Mouse (Mus musculus): ENCODE measurements around the gene Dnase1l3. TPM values are rescaled to one million over a fixed set of nuclear protein-coding genes. Genes with fewer than 3 reads are reported as not detected.
A peak's percentile ranks its signal among the peaks of the same experiment; 100 is the strongest.

The Dnase1l3 gene
- polyA plus RNA-seq, 1 experiment from 2014 or later = 0.04 TPM

DNA sequence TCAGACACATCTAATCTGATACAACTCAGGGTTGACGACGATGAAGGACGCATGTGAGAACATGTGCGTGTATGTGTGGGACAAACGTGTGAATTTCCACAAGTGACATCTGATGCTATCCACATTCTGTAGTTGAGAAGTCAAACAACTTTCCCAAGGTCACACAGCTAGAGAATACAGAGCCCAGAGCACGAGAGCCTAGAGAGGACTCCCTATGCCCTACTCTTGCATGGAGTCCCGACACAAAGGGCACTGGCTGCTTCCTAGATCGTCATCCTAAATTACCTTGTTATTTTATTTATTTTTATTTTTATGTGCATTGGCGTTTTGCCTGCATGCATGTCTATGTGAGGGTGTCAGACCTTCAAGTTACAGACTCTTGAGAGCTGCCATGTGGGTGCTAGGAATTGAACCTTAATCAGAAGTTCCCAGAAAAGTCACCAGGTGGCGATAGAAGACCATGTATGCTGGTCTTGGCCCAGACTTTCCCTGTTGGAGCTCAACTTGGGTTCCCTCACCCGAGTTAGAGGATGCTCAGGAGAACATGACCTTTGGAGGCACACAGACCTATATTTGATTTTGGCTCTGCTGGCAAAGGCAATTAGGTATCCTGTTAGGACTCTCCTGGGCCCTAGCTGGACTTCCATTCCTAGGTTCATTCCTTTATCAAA, 30.0 kb downstream of the Dnase1l3 start:
- peak; percentile 76 for ATAC-seq (ENCODE audit: low FRiP score, low read depth)
- H3K4me3 ChIP-seq = no peak overlapping the region
- no peak overlapping the region for H3K27ac ChIP-seq (replicated peaks)
- WGBS = 55% methylated on average over 11 of the region's 11 CpGs
- no peaks in the 10 kb centered on the region for H3K36me3 ChIP-seq
- H3K9ac ChIP-seq = no peak overlapping the region
- no peaks in the 10 kb centered on the region for H3K9me3 ChIP-seq
- H3K4me2 ChIP-seq = no peak overlapping the region
- no peaks in the 10 kb centered on the region; the same call in 1 of the 2 replicates for H3K4me1 ChIP-seq (replicated peaks)
- H3K27me3 ChIP-seq = no peaks in the 10 kb centered on the region

DNA sequence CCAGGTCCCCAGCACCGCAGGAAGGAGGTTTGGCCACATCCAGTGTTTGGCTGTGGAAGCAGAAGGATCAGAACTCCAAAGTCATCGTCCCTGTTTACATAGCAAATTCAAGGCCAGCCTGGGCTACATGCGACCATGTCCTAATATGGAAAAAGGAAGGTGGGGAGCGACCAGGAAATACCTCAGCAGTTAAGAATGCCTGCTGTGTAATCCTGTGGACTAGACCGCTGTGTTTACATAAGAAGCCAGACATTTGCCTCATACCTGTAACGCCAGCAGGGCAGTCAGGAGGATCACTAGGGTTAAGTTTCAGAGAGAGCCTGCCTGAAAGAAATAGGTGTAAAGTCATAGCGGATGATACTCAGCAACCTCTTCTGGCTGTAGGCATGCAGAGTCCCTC, 31.2 kb downstream of the Dnase1l3 start:
- Histone ChIP-seq H3K4me1 (replicated peaks) (no peaks in the 10 kb centered on the region; the same call in 1 of the 2 replicates), H3K9ac (no peak overlapping the region), H3K9me3 (no peaks in the 10 kb centered on the region), H3K36me3 (no peaks in the 10 kb centered on the region), H3K27ac (replicated peaks) (no peak overlapping the region), H3K27me3 (no peaks in the 10 kb centered on the region), H3K4me2 (no peak overlapping the region), H3K4me3 (no peak overlapping the region)
- WGBS = 68% methylated on average over 7 of the region's 7 CpGs
- ATAC-seq (ENCODE audit: low FRiP score, low read depth) = no peak

DNA sequence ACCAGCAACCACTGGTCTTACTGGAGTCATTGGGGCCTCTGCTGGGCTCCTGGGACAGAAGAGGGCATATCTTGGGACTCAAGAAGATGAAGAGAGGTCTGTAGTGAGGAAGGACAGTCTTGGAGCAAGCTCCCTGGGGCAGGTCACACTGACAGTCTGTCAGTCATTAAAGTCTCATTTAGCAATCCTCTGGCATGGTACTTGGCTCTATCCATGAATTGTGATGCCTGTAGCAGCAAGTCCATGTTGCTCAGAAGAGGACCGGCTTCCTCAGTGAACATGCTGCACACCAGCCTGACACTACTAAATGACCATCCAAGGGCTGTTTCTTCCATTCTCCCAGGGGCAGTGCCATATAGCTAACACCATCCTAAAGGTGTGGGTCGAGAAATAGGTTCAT, 31.7 kb downstream of the Dnase1l3 start:
- Histone ChIP-seq H3K4me2 (no peak overlapping the region), H3K4me3 (no peak overlapping the region), H3K36me3 (no peaks in the 10 kb centered on the region), H3K27ac (replicated peaks) (no peak overlapping the region), H3K9me3 (no peaks in the 10 kb centered on the region), H3K27me3 (no peaks in the 10 kb centered on the region), H3K9ac (no peak overlapping the region), H3K4me1 (replicated peaks) (no peaks in the 10 kb centered on the region; the same call in 1 of the 2 replicates)
- WGBS = 85% methylated on average over 2 of the region's 2 CpGs
- no peak for ATAC-seq (ENCODE audit: low FRiP score, low read depth)

DNA sequence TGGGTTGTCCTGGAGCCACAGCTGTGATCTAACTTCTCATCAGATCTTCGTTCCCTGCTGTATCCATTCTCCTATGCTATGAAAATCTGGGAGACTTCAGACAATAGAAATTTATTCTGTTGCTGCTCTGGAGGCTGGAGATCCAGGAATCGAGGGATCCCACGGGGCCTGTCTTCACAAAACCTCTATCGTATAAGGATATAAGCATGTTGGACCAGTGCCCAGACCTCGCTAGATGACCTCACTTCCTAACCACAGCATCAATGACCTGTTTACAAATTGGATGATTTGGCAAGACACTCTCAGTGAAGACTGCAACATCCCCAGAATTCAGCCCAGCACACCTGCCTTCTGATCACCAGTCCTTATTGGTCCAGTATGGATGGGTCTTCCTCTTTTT, 32.7 kb downstream of the Dnase1l3 start:
- no peaks in the 10 kb centered on the region for H3K9me3 ChIP-seq
- WGBS = 53% methylated on average over 5 of the region's 5 CpGs
- no peak overlapping the region for H3K27ac ChIP-seq (replicated peaks)
- no peak overlapping the region for H3K9ac ChIP-seq
- no peaks in the 10 kb centered on the region; the same call in 1 of the 2 replicates for H3K4me1 ChIP-seq (replicated peaks)
- H3K4me3 ChIP-seq = no peak overlapping the region
- H3K27me3 ChIP-seq = no peaks in the 10 kb centered on the region
- no peaks in the 10 kb centered on the region for H3K36me3 ChIP-seq
- H3K4me2 ChIP-seq = no peak overlapping the region
- ATAC-seq (ENCODE audit: low FRiP score, low read depth) = no peak

DNA sequence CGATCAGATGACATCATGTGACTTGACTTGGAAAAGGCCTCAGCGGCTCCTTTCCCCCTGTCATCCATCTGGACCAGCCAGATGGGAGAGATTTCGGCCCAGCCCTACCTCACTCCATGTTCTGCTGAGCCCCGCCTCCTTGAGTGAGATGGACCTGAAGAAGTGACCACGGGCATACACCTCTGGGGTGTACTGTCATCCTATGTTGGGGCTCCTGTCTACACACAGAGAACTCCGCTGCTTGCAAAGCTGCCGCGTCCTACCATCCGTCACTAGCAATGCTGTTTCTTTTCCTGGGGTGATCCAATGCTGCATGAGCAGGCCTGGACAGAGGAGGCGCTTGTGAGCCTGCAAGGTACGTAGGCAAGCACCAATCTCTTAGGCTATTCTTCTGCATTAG, 33.8 kb downstream of the Dnase1l3 start:
- H3K36me3 ChIP-seq = no peaks in the 10 kb centered on the region
- H3K4me1 ChIP-seq (replicated peaks) = no peaks in the 10 kb centered on the region; the same call in 1 of the 2 replicates
- WGBS = 51% methylated on average over 11 of the region's 11 CpGs
- H3K4me2 ChIP-seq = no peak overlapping the region
- H3K27me3 ChIP-seq = no peaks in the 10 kb centered on the region
- H3K4me3 ChIP-seq = no peak overlapping the region
- ATAC-seq (ENCODE audit: low FRiP score, low read depth) = peak; percentile 38; the same call in 1 of the 2 replicates
- no peak overlapping the region for H3K9ac ChIP-seq
- no peaks in the 10 kb centered on the region for H3K9me3 ChIP-seq
- no peak overlapping the region for H3K27ac ChIP-seq (replicated peaks)

DNA sequence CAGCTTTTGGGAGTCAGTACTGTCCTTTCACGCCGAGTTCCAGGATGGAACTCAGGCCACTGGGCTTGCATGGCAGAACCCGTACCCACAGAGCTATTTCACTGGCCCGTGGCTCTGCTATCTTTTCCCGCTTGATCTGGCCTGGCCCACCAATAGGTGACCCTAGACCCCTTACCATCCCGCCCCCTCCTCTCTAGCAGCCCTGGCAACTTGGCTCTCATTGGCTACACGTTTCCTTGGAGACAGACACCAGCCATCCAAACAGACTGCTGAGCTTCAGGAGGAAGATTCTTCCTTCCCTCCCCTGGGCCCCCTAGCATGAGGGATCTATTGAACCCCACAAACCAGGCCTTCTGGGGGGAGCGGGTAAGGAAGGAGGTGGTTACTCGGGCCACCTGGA, 37.3 kb downstream of the Dnase1l3 start, which contains the start of gene Gm45521:
TSS of gene Gm45521 (plus strand) at position 240 of the 400 bp plus-strand sequence.
- no peak within 1 kb of the TSS for H3K9ac ChIP-seq
- no peak for ATAC-seq (ENCODE audit: low FRiP score, low read depth)
- no peaks in the 10 kb centered on the region for H3K27me3 ChIP-seq
- no peaks in the 10 kb centered on the region for H3K9me3 ChIP-seq
- no peaks in the 10 kb centered on the region for H3K36me3 ChIP-seq
- WGBS = 44% methylated on average over 9 of the region's 9 CpGs
- H3K4me3 ChIP-seq = no peak within 1 kb of the TSS
- H3K4me2 ChIP-seq = no peak within 1 kb of the TSS
- H3K4me1 ChIP-seq (replicated peaks) = no peaks in the 10 kb centered on the region; the same call in 1 of the 2 replicates
- H3K27ac ChIP-seq (replicated peaks) = no peak within 1 kb of the TSS

DNA sequence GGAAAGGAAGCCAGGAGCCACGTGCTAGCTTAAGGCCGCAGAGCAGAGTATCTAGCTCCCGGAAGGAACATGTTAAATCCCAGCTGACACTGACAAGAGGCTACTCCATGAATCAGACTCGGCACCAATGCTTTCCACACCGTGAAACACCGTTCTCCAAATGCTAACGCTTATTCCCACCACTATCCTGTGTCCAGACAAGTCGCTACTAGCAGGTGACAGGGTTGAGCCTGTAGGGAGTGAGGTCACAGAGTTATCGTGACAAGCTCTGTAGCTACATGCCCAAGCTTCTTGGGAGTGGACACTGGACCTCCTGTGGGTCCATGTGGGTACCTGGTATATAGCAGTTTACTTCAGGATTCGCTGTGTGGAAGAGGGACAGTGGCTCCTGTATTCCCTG, 37.9 kb downstream of the Dnase1l3 start:
- no peak overlapping the region for H3K4me3 ChIP-seq
- no peak overlapping the region for H3K4me2 ChIP-seq
- peaks cover 5% of the 10 kb centered on the region; the same call in 1 of the 2 replicates for H3K36me3 ChIP-seq
- 86% methylated on average over 10 of the region's 10 CpGs for WGBS
- no peak for ATAC-seq (ENCODE audit: low FRiP score, low read depth)
- H3K9ac ChIP-seq = no peak overlapping the region
- no peaks in the 10 kb centered on the region; the same call in 1 of the 2 replicates for H3K4me1 ChIP-seq (replicated peaks)
- H3K9me3 ChIP-seq = no peaks in the 10 kb centered on the region
- H3K27ac ChIP-seq (replicated peaks) = no peak overlapping the region
- no peaks in the 10 kb centered on the region for H3K27me3 ChIP-seq

DNA sequence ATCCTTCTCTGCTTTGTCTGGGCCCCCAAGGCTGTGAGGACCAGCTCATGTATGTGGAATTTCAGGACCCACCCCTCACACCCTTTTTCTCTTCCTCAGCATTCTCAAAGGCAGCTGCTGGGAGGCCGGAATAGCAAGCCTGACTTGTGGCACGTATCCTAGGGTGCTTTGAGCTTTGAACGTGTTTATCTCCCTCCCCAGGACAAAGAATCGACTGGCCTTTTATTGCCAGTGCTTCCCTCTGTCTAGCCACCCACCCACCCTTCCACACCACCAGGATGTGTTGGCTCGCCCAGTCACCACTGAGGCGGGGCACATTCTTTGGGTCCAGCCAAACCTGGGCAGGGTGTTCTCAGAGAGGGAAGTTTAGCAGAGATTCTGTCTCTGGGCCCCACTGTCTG, 40.3 kb downstream of the Dnase1l3 start:
- WGBS = 38% methylated on average over 6 of the region's 6 CpGs
- Histone ChIP-seq H3K27me3 (no peaks in the 10 kb centered on the region), H3K4me1 (replicated peaks) (no peaks in the 10 kb centered on the region; the same call in 1 of the 2 replicates), H3K9ac (no peak overlapping the region), H3K4me2 (no peak overlapping the region), H3K36me3 (peaks cover 19% of the 10 kb centered on the region), H3K9me3 (no peaks in the 10 kb centered on the region), H3K4me3 (no peak overlapping the region), H3K27ac (replicated peaks) (no peak overlapping the region)
- peak; percentile 29; the same call in 1 of the 2 replicates for ATAC-seq (ENCODE audit: low FRiP score, low read depth)

DNA sequence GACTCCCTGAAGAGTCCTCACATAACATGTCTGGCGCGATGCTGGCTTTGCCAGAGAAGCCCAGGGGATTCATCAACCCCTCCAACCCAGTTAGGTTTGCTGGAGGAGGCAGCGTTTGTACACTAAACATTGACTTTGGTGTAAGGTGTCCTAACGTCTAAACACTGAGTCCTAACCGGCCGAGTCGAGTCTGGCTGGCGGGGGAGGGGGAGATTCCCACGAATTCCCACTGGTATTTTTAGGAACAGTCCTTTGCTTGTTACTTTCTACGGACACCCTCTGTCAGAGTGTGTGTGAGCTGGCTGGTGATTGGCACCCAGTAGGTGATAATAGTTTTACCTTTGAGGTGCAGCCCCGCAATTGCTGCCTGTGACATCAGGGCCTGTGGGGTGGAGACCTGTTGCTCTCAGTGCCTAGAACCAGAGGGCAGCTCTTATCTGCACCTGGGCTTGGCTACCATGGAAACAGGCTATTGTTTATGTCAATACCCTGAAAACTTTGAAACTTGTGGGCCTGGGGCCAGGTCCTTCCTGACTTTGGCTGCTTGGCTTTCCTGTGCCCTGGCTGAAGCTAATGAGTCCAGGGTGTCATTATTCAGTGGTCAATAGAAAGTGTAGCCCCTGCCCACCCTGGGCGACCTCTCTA, 41.6 kb downstream of the Dnase1l3 start:
- no peak overlapping the region for H3K4me2 ChIP-seq
- no peaks in the 10 kb centered on the region for H3K9me3 ChIP-seq
- no peak for ATAC-seq (ENCODE audit: low FRiP score, low read depth)
- no peak overlapping the region for H3K4me3 ChIP-seq
- no peaks in the 10 kb centered on the region; the same call in 1 of the 2 replicates for H3K4me1 ChIP-seq (replicated peaks)
- H3K36me3 ChIP-seq = peaks cover 28% of the 10 kb centered on the region
- WGBS = 40% methylated on average over 12 of the region's 12 CpGs
- peak overlapping the region; percentile 37 for H3K27ac ChIP-seq (replicated peaks)
- H3K9ac ChIP-seq = no peak overlapping the region
- H3K27me3 ChIP-seq = no peaks in the 10 kb centered on the region

DNA sequence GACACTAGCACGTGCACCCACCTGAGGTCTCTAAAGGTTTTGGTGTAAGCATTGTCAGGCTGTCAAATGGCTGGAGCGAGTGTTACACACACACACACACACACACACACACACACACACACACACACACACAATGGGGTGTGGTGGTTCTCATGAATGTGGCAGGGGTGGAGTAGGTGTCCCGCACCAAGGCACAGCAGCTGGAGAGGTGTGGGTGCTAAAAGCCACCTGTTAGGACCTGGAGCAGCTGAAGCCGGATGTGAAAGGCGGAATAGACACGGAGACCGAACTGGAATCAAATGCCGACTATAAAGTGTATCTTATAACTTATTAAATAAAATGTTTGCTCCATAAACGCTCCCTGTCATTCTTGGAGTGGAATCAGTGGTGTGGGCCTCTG, 43.1 kb downstream of the Dnase1l3 start:
- no peak overlapping the region for H3K4me3 ChIP-seq
- H3K9me3 ChIP-seq = no peaks in the 10 kb centered on the region
- H3K9ac ChIP-seq = no peak overlapping the region
- 97% methylated on average over 9 of the region's 9 CpGs for WGBS
- H3K36me3 ChIP-seq = peaks cover 34% of the 10 kb centered on the region
- no peak for ATAC-seq (ENCODE audit: low FRiP score, low read depth)
- H3K27me3 ChIP-seq = no peaks in the 10 kb centered on the region
- no peak overlapping the region for H3K4me2 ChIP-seq
- H3K27ac ChIP-seq (replicated peaks) = no peak overlapping the region
- H3K4me1 ChIP-seq (replicated peaks) = no peaks in the 10 kb centered on the region; the same call in 1 of the 2 replicates

DNA sequence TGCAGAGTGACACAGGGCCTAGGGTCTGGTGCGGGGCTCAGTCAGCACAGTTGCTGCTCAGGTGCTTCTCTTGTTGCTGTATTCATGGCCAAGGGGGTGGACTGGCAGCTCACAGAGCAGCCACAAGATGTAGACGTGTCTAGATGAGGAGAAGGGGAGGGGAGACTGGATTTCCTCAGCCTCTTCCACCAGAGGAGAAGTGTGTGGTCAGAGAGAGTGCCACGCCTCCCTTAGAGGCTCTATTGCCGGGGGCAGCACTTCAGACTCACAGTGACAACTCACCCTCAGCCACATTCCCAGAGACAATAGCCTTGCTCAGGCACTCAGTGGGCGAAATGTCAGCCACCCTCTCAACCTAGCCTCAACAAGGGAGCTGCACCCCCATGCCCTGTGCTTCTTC, 49.1 kb downstream of the Dnase1l3 start:
- Histone ChIP-seq H3K9me3 (no peaks in the 10 kb centered on the region), H3K27ac (replicated peaks) (no peak overlapping the region), H3K36me3 (peaks cover 62% of the 10 kb centered on the region), H3K9ac (no peak overlapping the region), H3K4me1 (replicated peaks) (peaks cover 12% of the 10 kb centered on the region), H3K4me3 (no peak overlapping the region), H3K4me2 (no peak overlapping the region), H3K27me3 (no peaks in the 10 kb centered on the region)
- no peak for ATAC-seq (ENCODE audit: low FRiP score, low read depth)
- 76% methylated on average over 5 of the region's 5 CpGs for WGBS

DNA sequence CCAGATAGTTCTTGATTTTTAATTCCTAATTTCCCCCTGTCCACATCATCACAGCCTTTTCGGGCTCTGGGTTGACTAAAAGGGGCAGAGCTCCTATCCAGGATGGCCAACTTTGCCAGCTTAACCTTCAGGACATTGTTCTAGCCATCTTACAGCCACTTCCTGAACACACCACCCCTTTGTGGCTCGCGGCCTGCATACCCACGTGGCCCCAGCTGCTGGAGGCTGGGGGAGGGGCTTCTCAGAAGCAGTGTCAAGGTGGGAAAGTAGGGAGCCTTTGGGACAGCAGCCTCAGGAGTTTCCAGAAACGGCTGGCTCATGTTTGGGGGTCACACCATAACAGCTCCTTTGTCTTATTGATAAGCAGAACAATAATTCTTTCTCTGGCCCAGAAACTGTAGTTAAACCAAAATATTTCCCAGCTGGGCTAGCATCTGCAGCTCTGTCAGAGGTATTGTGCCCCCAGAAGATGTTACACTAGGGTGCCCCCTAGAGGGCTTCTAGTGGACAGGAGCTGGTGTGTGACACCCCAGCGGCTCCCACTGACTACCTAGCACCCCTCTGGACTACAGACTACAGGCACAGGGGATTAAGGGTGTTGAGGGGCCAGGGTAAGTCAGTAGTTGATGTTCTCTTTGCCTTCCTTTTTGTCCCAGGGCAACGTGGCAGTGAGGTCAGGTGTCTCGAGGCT, 49.9 kb downstream of the Dnase1l3 start:
- no peaks in the 10 kb centered on the region for H3K9me3 ChIP-seq
- H3K4me3 ChIP-seq = no peak overlapping the region
- no peak overlapping the region for H3K9ac ChIP-seq
- H3K27me3 ChIP-seq = no peaks in the 10 kb centered on the region
- no peak for ATAC-seq (ENCODE audit: low FRiP score, low read depth)
- H3K4me1 ChIP-seq (replicated peaks) = peaks cover 12% of the 10 kb centered on the region
- peaks cover 62% of the 10 kb centered on the region for H3K36me3 ChIP-seq
- no peak overlapping the region for H3K4me2 ChIP-seq
- no peak overlapping the region for H3K27ac ChIP-seq (replicated peaks)
- 60% methylated on average over 8 of the region's 8 CpGs for WGBS

Data from hindbrain, embryonic 15.5 days (tissue).